Mouse (Mus musculus) heart, embryonic 12.5 days (tissue): ENCODE results near the gene Nell2. TPM values are rescaled to one million over a fixed set of nuclear protein-coding genes. Genes with fewer than 3 reads are reported as not detected.
A peak's percentile ranks its signal among the peaks of the same experiment; 100 is the strongest.

ENCODE experiments used
- ATAC-seq: fragments of 200-750 bp; cut with Nextera tagmentation; 2 replicates; pipeline ENCODE4 v1.8.0; 2017; ENCODE audit warnings: moderate TSS enrichment, moderate library complexity; ENCODE audit not compliant: insufficient number of reproducible peaks, low FRiP score
- H3K27ac ChIP-seq: fragments of 300-500 bp; sonication (generic); 2 replicates; pipeline ENCODE4 v1.5.1; 2016; ENCODE audit warnings: mild to moderate bottlenecking, moderate library complexity; ENCODE audit not compliant: poor library complexity, severe bottlenecking
- H3K27me3 ChIP-seq: fragments of 300-500 bp; sonication (generic); replicated peaks from 2 replicates; pipeline ENCODE4 v1.6.1; 2016; ENCODE audit warnings: mild to moderate bottlenecking, moderate library complexity
- H3K36me3 ChIP-seq: fragments of 300-500 bp; sonication (generic); 2 replicates; pipeline ENCODE4 v1.6.1; 2016; ENCODE audit warnings: mild to moderate bottlenecking, moderate library complexity
- H3K4me1 ChIP-seq: fragments of 300-500 bp; sonication (generic); replicated peaks from 2 replicates; pipeline ENCODE4 v1.6.1; 2016; ENCODE audit warnings: mild to moderate bottlenecking
- H3K4me2 ChIP-seq: fragments of 300-500 bp; sonication (generic); 2 replicates; pipeline ENCODE4 v1.6.1; 2016; ENCODE audit warnings: mild to moderate bottlenecking, moderate library complexity
- H3K4me3 ChIP-seq: fragments of 300-500 bp; sonication (generic); 2 replicates; pipeline ENCODE4 v1.5.1; 2016; ENCODE audit warnings: mild to moderate bottlenecking
- H3K9ac ChIP-seq: fragments of 300-500 bp; sonication (generic); 2 replicates; pipeline ENCODE4 v1.6.1; 2016; ENCODE audit warnings: mild to moderate bottlenecking, moderate library complexity
- H3K9me3 ChIP-seq: fragments of 300-500 bp; sonication (generic); replicated peaks from 2 replicates; pipeline ENCODE4 v1.6.1; 2016; ENCODE audit warnings: mild to moderate bottlenecking, moderate library complexity
- WGBS: fragments of 180-500 bp; shearing (Covaris S2); methylation state at CpG from one replicate; pipeline ENCODE4 v1.1.7; 2016; 5-methylcytosine and 5-hydroxymethylcytosine counted together
- polyA plus RNA-seq: library from polyadenylated mRNA; unstranded; fragments of >200 nt; fragmentation: Nextera tagmentation; extraction: Ambion mirVana; gene quantifications from 2 replicates; pipeline ENCODE4 v1.2.1, GENCODE M21; 2016

The Nell2 gene
- 0.74 and 0.93 TPM in 2 replicates for polyA plus RNA-seq

DNA sequence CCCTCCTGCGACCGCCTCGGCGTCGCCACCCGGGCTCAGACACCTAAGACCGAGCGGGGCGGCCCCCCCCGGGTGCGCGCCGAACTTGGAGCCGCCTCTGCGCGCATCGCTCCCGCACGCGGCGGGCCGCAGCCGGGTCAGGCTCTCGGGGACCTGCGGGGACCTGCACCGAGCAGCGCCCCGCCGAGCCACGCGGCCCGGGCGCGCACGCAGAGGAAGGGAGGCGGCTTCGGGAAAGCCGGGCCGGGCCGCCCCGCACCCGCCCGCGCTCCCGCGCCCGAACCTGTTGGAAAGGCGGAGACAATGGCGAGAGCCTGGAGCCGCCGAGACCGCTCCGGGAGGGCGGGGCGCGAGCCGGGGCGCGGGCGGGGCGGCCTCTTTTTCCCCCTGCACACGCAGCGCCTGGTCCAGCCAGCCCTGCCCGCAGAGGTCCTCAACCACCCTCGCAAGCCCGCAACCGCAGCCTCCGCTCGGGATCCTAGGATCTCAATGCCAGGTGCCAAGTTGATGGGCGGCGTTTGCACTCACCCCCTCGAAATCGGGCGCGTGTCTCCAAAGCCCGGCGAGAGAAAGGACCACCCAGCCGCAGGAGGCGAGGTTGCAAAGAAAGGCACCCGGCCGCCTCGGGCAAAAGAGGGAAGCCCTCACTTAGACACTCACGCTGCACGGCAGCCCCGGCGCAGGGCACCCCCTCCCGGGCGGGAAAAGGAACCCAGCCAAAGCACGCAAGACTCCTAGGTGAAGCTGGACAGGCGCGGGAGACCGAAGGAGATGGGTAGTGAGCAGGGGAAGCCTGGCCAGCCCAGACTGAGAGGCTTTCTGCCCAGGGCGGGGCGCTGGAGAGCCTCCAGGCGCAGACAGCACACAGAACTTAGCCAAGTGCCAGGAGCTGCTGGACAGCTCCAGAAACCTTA, at the start of gene Nell2:
TSS of gene Nell2 (minus strand) at position 612 of the 914 bp plus-strand sequence.
- Histone ChIP-seq H3K9me3 (no peaks in the 10 kb centered on the region), H3K27ac (no peak within 1 kb of the TSS), H3K4me2 (peak within 1 kb of the TSS; percentile 91), H3K36me3 (no peaks in the 10 kb centered on the region), H3K27me3 (peaks cover 43% of the 10 kb centered on the region), H3K4me3 (peak within 1 kb of the TSS; percentile 54), H3K4me1 (peaks cover 19% of the 10 kb centered on the region), H3K9ac (0 out of 2 replicates have a peak within 1 kb of the TSS, but pooled peaks have one; percentile 44)
- ATAC-seq: peak; percentile 45
- under 1% methylated on average over 69 of the region's 95 CpGs for WGBS

DNA sequence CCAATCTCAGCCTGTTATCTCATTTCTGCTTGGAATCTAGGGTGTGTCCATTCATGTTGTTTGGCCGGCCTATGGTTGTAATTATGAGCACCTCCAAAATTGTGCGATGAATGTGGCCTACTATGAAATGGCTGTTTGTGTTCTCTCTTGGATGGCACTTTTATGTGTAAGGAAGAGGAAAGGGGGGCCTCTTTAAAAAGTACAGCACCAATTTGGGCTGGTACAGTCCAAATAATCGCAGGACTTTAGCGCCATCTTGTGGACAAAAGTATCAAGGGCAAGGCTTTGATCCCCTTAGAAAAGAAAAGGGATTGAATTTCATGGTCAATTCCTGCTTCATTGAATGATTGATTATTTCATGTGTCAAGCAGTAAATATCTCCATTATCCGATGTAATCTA, 46.3 kb upstream of the Nell2 start:
- no peaks in the 10 kb centered on the region for H3K36me3 ChIP-seq
- H3K27ac ChIP-seq: no peak overlapping the region
- H3K9ac ChIP-seq: no peak overlapping the region
- 16% methylated on average over 5 of the region's 5 CpGs for WGBS
- peaks cover 15% of the 10 kb centered on the region; the same call in 1 of the 2 replicates for H3K27me3 ChIP-seq
- H3K9me3 ChIP-seq: no peaks in the 10 kb centered on the region; the same call in 1 of the 2 replicates
- no peaks in the 10 kb centered on the region for H3K4me1 ChIP-seq
- H3K4me3 ChIP-seq: no peak overlapping the region
- no peak overlapping the region for H3K4me2 ChIP-seq
- ATAC-seq: no peak

DNA sequence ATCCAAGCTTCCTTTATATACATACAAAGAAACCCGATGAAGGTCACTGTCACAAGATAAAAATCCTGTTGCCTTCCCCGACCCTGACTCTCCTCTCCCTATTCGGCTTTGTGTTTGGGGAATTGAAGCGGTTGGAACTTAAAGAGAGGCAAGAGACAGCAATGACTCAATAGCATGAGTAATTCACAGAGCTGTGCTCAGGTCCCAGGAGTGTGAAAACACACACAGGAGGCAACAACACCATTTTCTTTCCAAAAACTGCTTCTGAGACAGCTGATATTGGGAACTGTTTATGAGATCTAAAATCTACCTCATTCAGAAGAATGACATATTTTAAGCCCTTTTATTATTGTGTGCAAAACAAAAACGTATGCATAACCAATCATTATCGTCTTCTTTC, 41.2 kb upstream of the Nell2 start:
- H3K4me2 ChIP-seq: no peak overlapping the region
- H3K9me3 ChIP-seq: no peaks in the 10 kb centered on the region; the same call in 1 of the 2 replicates
- H3K27ac ChIP-seq: no peak overlapping the region
- H3K4me3 ChIP-seq: no peak overlapping the region
- 77% methylated on average over 6 of the region's 6 CpGs for WGBS
- H3K36me3 ChIP-seq: no peaks in the 10 kb centered on the region
- H3K27me3 ChIP-seq: no peaks in the 10 kb centered on the region
- 0 out of 2 replicates have a peak, but pooled peaks cover 7% of the 10 kb centered on the region for H3K4me1 ChIP-seq
- ATAC-seq: no peak
- H3K9ac ChIP-seq: no peak overlapping the region

DNA sequence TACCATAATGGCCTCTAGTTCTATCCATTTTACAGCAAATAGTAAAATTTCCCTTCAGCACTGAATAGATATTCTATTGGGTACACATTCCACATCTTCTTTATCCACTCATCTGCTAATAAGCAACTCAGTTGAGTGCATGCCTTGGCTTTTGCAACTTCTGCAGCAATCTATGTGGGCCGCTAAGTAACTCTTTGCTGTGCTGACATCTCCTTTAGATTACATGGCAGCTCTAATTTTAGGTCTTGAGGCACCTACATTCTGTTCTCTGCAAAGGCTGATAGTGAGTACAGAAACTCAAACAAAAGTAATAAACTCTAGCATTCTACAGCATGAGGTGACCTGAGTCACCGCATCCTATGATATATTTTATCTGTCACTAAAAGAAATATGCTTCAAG, 36.8 kb upstream of the Nell2 start:
- H3K9me3 ChIP-seq: no peaks in the 10 kb centered on the region
- no peak for ATAC-seq
- no peak overlapping the region for H3K9ac ChIP-seq
- no peak overlapping the region for H3K27ac ChIP-seq
- no peaks in the 10 kb centered on the region for H3K27me3 ChIP-seq
- no peaks in the 10 kb centered on the region for H3K36me3 ChIP-seq
- H3K4me3 ChIP-seq: no peak overlapping the region
- H3K4me2 ChIP-seq: no peak overlapping the region
- WGBS: 37% methylated on average over 2 of the region's 2 CpGs
- 0 out of 2 replicates have a peak, but pooled peaks cover 7% of the 10 kb centered on the region for H3K4me1 ChIP-seq

DNA sequence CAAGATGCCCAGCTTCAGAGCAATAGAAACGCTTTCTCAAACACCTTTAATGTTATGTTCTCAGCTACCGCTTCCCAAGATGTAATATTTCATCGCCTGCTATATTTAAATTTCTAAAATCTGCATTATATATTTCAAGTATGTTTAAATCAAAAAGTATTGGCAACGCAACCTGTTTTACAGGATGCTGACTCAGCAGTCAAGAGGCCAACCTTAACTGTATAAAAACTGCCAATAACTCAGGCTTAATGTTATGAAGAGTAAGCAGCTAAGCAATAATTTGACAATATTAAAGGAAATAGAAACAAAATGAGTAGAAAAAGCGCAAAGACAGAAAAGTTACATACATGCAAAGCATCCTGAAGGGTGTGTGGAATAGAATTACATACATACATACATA, 32.9 kb upstream of the Nell2 start:
- no peak overlapping the region for H3K4me3 ChIP-seq
- no peak overlapping the region for H3K9ac ChIP-seq
- ATAC-seq: no peak
- 86% methylated on average over 5 of the region's 5 CpGs for WGBS
- no peaks in the 10 kb centered on the region for H3K27me3 ChIP-seq
- no peaks in the 10 kb centered on the region for H3K36me3 ChIP-seq
- H3K4me1 ChIP-seq: 0 out of 2 replicates have a peak, but pooled peaks cover 5% of the 10 kb centered on the region
- H3K27ac ChIP-seq: no peak overlapping the region
- H3K4me2 ChIP-seq: no peak overlapping the region
- H3K9me3 ChIP-seq: no peaks in the 10 kb centered on the region

DNA sequence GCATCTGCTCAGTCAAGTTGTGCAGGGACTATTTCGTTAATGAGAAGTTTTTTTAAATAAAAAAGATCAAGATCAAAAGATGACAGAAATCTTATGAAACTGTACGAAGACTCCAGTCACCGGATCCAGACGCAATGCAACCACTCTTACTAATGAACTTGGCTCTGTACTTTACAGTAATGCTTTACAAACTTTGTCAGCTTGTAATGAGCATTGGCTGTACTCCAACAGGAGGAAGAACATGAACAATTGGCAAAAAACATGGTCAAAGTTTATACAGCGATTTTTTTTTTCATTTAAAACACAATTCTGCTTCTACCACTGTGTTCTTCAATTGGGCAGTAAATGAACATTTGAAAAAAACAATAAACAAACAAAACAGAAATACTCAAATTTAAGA, 21.7 kb upstream of the Nell2 start:
- H3K27me3 ChIP-seq: no peaks in the 10 kb centered on the region
- no peak overlapping the region for H3K4me2 ChIP-seq
- no peak overlapping the region for H3K4me3 ChIP-seq
- WGBS: 80% methylated on average over 5 of the region's 5 CpGs
- no peak overlapping the region for H3K27ac ChIP-seq
- H3K9me3 ChIP-seq: no peaks in the 10 kb centered on the region
- H3K4me1 ChIP-seq: no peaks in the 10 kb centered on the region
- ATAC-seq: no peak
- H3K9ac ChIP-seq: no peak overlapping the region
- no peaks in the 10 kb centered on the region for H3K36me3 ChIP-seq

DNA sequence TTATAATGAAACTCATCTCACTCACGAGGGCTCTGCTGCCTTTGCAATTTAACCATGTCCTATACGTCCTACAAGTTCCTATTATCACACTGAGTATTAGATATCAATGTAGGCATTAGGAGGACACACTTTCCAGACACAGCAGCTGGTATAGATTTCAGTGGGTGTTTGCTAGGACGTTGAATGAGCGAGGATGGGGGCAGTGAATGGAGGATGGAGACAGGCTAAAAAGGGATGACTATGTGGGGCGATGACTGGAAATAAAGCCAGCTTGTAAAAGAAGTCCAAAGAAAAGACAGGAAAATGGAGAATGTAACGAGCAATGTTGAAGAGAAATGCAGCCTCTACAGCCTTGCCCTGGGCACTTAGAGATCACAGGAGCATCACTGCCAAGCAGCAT, 14.3 kb upstream of the Nell2 start:
- 0 out of 2 replicates have a peak, but pooled peaks cover 5% of the 10 kb centered on the region for H3K9me3 ChIP-seq
- H3K36me3 ChIP-seq: no peaks in the 10 kb centered on the region
- no peak overlapping the region for H3K4me2 ChIP-seq
- no peak overlapping the region for H3K4me3 ChIP-seq
- H3K27me3 ChIP-seq: no peaks in the 10 kb centered on the region
- no peaks in the 10 kb centered on the region for H3K4me1 ChIP-seq
- WGBS: 68% methylated on average over 6 of the region's 6 CpGs
- H3K27ac ChIP-seq: no peak overlapping the region
- ATAC-seq: no peak
- no peak overlapping the region for H3K9ac ChIP-seq

DNA sequence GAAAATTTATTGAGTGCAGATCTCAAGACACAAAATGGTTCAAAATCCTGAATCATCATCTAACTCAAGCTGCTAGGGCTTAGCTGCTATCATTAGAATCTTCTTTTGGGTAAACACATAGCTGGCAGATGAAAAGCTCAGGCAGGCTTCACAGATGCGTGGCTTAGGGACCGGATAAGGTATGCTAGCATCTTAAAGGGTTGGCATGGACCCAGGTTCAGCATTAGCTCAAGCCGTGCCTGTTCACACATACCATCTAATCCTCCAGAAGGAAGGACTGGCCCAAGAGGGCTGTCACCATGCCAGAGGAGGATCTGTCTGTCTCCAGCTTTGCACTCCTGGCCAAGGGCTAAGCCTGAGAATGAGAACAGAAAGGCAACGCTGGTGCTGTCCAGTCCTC, 8.4 kb upstream of the Nell2 start:
- Histone ChIP-seq H3K36me3 (no peaks in the 10 kb centered on the region), H3K9ac (no peak overlapping the region), H3K4me3 (no peak overlapping the region), H3K4me1 (no peaks in the 10 kb centered on the region), H3K27ac (no peak overlapping the region), H3K4me2 (no peak overlapping the region), H3K9me3 (0 out of 2 replicates have a peak, but pooled peaks cover 5% of the 10 kb centered on the region), H3K27me3 (no peaks in the 10 kb centered on the region)
- 72% methylated on average over 4 of the region's 4 CpGs for WGBS
- no peak for ATAC-seq

DNA sequence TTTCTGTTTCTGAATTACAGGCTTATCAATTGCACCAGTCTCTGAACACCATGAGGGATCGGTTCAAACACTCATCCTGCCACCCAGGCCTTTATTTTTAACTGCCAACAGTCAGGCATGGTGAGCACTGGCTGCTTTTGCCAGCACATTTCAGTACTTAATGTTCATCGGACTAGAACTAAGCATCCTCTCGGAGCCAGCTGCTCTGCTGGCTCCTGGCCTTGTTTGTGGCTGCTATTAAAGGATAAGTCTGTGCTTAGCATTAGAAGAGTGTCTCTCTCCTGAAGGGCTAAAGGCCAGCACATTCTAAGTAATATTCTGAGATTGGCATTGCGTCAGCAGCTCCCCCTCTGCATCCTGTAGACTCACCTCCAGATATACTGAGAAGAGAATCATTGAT, 7.9 kb upstream of the Nell2 start:
- no peak overlapping the region for H3K9ac ChIP-seq
- H3K27ac ChIP-seq: no peak overlapping the region
- ATAC-seq: no peak
- H3K36me3 ChIP-seq: no peaks in the 10 kb centered on the region
- WGBS: 78% methylated on average over 4 of the region's 4 CpGs
- no peak overlapping the region for H3K4me3 ChIP-seq
- no peaks in the 10 kb centered on the region for H3K4me1 ChIP-seq
- no peak overlapping the region for H3K4me2 ChIP-seq
- no peaks in the 10 kb centered on the region for H3K27me3 ChIP-seq
- 0 out of 2 replicates have a peak, but pooled peaks cover 5% of the 10 kb centered on the region for H3K9me3 ChIP-seq

DNA sequence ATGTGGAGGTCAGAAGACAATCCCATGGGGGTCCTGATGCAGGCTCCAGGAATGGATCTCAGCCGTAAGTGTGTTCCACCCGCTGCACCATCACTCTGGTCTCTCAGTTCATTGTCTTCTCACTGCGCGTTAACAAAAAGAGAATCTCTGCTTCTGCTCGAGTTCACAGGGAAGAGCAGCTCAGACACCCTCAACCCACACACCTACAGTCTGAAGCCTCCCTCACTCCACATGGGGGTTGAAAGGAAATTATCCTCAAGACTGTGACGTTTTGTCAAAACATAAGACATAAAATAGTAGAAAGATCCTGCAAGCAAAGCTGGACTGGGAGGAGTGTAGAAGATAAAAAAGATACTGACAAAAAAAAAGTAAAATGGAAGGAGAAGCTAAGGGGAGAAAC, 6.3 kb upstream of the Nell2 start:
- Histone ChIP-seq H3K9me3 (0 out of 2 replicates have a peak, but pooled peaks cover 5% of the 10 kb centered on the region), H3K27ac (no peak overlapping the region), H3K4me3 (no peak overlapping the region), H3K27me3 (no peaks in the 10 kb centered on the region; the same call in 1 of the 2 replicates), H3K4me2 (no peak overlapping the region), H3K4me1 (no peaks in the 10 kb centered on the region), H3K9ac (no peak overlapping the region), H3K36me3 (no peaks in the 10 kb centered on the region)
- 75% methylated on average over 6 of the region's 6 CpGs for WGBS
- ATAC-seq: no peak

DNA sequence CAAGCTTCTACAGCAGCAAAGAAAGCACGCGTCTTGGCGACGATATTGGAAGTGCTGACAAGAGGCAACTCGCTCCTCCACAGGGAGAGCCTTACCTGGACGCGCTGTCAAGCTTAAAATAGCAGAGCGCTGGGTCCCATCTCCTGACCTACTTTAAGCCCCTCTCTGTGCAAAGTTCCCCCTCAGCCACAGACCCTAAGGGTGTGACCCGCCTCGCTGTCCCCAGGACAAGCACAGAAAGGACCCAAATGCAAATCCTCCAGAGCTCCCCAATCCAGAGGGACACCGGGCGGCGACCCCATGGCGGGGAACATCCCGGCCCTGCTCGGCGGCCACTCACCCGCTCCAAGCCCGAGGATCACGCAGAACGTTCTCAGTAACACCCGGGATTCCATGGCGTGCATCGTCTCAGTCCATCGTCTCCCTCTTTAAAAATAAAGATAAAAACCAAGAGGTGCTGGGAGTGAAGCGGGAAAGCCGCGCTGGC, 855 bp downstream of the Nell2 start:
- Histone ChIP-seq H3K27me3 (peaks cover 45% of the 10 kb centered on the region), H3K27ac (no peak overlapping the region), H3K4me1 (peaks cover 19% of the 10 kb centered on the region), H3K36me3 (no peaks in the 10 kb centered on the region), H3K9ac (no peak overlapping the region), H3K4me3 (peak overlapping the region; percentile 54), H3K4me2 (peak overlapping the region; percentile 91), H3K9me3 (no peaks in the 10 kb centered on the region)
- under 1% methylated on average over 28 of the region's 28 CpGs for WGBS
- peak; percentile 39; the same call in 1 of the 2 replicates for ATAC-seq
